In genomic region chr17:56934545-56935330, GRCm38 (mm10) we compare ENCODE assay signal across 9 mouse cellular contexts. TPM values are rescaled to one million over a fixed set of nuclear protein-coding genes. Genes with fewer than 3 reads are reported as not detected.
A peak's percentile ranks its signal among the peaks of the same experiment; 100 is the strongest.
DNase-seq lines count a peak whose midpoint lies in the region; ATAC-seq and TF ChIP-seq lines count a peak whose summit lies in the region.
"Had no signal": no experiment of that assay in that cellular context is flagged by ENCODE, and none has a peak within 500 bp of the region (broad histone marks: within the 10 kb centered on the region; RNA-seq: fewer than 3 reads in every experiment).

No protein-coding gene starts in this region.

- H3K4me2 ChIP-seq in hindbrain, embryonic 13.5 days: peak overlapping the region; percentile 88
- H3K4me2 ChIP-seq in liver, postnatal 0 days (ENCODE audit: low read depth, low read length): peak overlapping the region; percentile 100

- H3K27me3 ChIP-seq in heart, adult 2 months (ENCODE audit: control insufficient read depth, insufficient read depth, low read length): no peaks in the 10 kb centered on the region
- peaks cover 6% of the 10 kb centered on the region for H3K27me3 ChIP-seq in C2C12 (ENCODE audit: control insufficient read depth, insufficient read depth, insufficient read length)
- peaks cover 5% of the 10 kb centered on the region; the same call in 1 of the 2 replicates for H3K27me3 ChIP-seq in embryonic facial prominence, embryonic 10.5 days (replicated peaks; ENCODE audit: low read depth, poor library complexity, severe bottlenecking)
- H3K27me3 ChIP-seq in hindbrain, embryonic 13.5 days: peaks cover 14% of the 10 kb centered on the region; the same call in 1 of the 2 replicates
- H3K27me3 ChIP-seq in liver, postnatal 0 days (ENCODE audit: insufficient read depth, low read length): no peaks in the 10 kb centered on the region

- peak overlapping the region; percentile 73 for H3K27ac ChIP-seq in heart, adult 2 months
- H3K27ac ChIP-seq in embryonic facial prominence, embryonic 10.5 days (replicated peaks): peak overlapping the region; percentile 97
- peak overlapping the region; percentile 90 for H3K27ac ChIP-seq in hindbrain, embryonic 13.5 days
- peak overlapping the region; percentile 76 for H3K27ac ChIP-seq in liver, postnatal 0 days (ENCODE audit: low read depth)

- peaks cover 6% of the 10 kb centered on the region for H3K79me2 ChIP-seq in heart, adult 2 months (replicated peaks; ENCODE audit: control insufficient read depth, insufficient read depth, low read length)
- H3K79me2 ChIP-seq in C2C12 (ENCODE audit: control insufficient read depth, insufficient read depth): peaks cover 54% of the 10 kb centered on the region

- TF ChIP-seq EP300 in heart, adult 2 months (IDR thresholded peaks at IDR 0.05; ENCODE audit: insufficient read depth, low read depth, low read length): no peak
- no peak for TF ChIP-seq EP300 in liver, postnatal 0 days (IDR thresholded peaks at IDR 0.05; ENCODE audit: low read depth)

- no peak for TF ChIP-seq POLR2A in heart, adult 2 months (IDR thresholded peaks at IDR 0.05; ENCODE audit: insufficient read depth, low read depth, low read length)

- peaks cover 45% of the 10 kb centered on the region for H3K79me3 ChIP-seq in C2C12 (ENCODE audit: low read depth)

- peak overlapping the region; percentile 98 for H3K9ac ChIP-seq in heart, adult 2 months (ENCODE audit: low read depth, low read length)
- H3K9ac ChIP-seq in hindbrain, embryonic 13.5 days: peak overlapping the region; percentile 99
- peak overlapping the region; percentile 92 for H3K9ac ChIP-seq in liver, postnatal 0 days (replicated peaks)

- DNase-seq in heart, adult 2 months: no peak
- no peak for DNase-seq in heart, postnatal 10 days
- DNase-seq in embryonic facial prominence, embryonic 10.5 days (ENCODE audit: low spot score): no peak
- no peak for DNase-seq in liver, postnatal 0 days
- DNase-seq in right cerebral cortex, postnatal 10 days (ENCODE audit: low spot score in 2 of 2): peak; percentile 59 to 62
- DNase-seq in ovary, adult 18-20 months (ENCODE audit: low spot score): no peak

- intact Hi-C loops in heart, adult 2 months (cut with DNase I): loop anchor here (5.0 kb wide), 2 partner anchors 102 to 127 kb away; partner anchors contain the start of gene Rfx2
- intact Hi-C loops in heart, postnatal 10 days (cut with DNase I): loop anchor here (5.0 kb wide), 4 partner anchors 37 to 127 kb away; partner anchors contain the start of gene Rfx2

- no peaks in the 10 kb centered on the region for H3K36me3 ChIP-seq in heart, adult 2 months (ENCODE audit: control insufficient read depth, insufficient read depth, low read length)
- H3K36me3 ChIP-seq in C2C12 (ENCODE audit: control insufficient read depth, insufficient read depth): no peaks in the 10 kb centered on the region
- peaks cover 44% of the 10 kb centered on the region for H3K36me3 ChIP-seq in embryonic facial prominence, embryonic 10.5 days (replicated peaks)
- no peaks in the 10 kb centered on the region for H3K36me3 ChIP-seq in hindbrain, embryonic 13.5 days
- no peaks in the 10 kb centered on the region for H3K36me3 ChIP-seq in liver, postnatal 0 days (replicated peaks; ENCODE audit: insufficient read depth, low read length)

- H3K9me3 ChIP-seq in embryonic facial prominence, embryonic 10.5 days: 0 out of 2 replicates have a peak, but pooled peaks cover 2% of the 10 kb centered on the region
- no peaks in the 10 kb centered on the region for H3K9me3 ChIP-seq in hindbrain, embryonic 13.5 days
- H3K9me3 ChIP-seq in liver, postnatal 0 days (ENCODE audit: low read length): no peaks in the 10 kb centered on the region

- no peak for TF ChIP-seq CTCF in heart, adult 2 months (IDR thresholded peaks at IDR 0.05)
- no peak for TF ChIP-seq CTCF in C2C12 (IDR thresholded peaks at IDR 0.05; ENCODE audit: control insufficient read depth, insufficient read depth, insufficient read length)
- no peak for TF ChIP-seq CTCF in liver, postnatal 0 days (IDR thresholded peaks at IDR 0.05; ENCODE audit: low read depth)

- WGBS in heart, adult 2 months: 3% methylated on average over 34 of the region's 45 CpGs
- WGBS in embryonic facial prominence, embryonic 10.5 days: 1% methylated on average over 45 of the region's 45 CpGs
- 2% methylated on average over 45 of the region's 45 CpGs for WGBS in hindbrain, embryonic 13.5 days
- WGBS in liver, postnatal 0 days (ENCODE audit: insufficient replicate concordance): 6% methylated on average over 21 of the region's 45 CpGs

- no peaks in the 10 kb centered on the region; the same call in none of the 2 replicates for H3K4me1 ChIP-seq in heart, adult 2 months (ENCODE audit: control insufficient read depth, insufficient read depth, low read length)
- peaks cover 34% of the 10 kb centered on the region for H3K4me1 ChIP-seq in embryonic facial prominence, embryonic 10.5 days
- peaks cover 44% of the 10 kb centered on the region for H3K4me1 ChIP-seq in hindbrain, embryonic 13.5 days (replicated peaks)
- peaks cover 25% of the 10 kb centered on the region for H3K4me1 ChIP-seq in liver, postnatal 0 days (ENCODE audit: insufficient read depth)

- peak overlapping the region; percentile 99 for H3ac ChIP-seq in C2C12 (ENCODE audit: control insufficient read depth, insufficient read length, low read depth)

- peak overlapping the region; percentile 96 for H3K4me3 ChIP-seq in heart, adult 2 months
- peak overlapping the region; percentile 90 for H3K4me3 ChIP-seq in C2C12 (ENCODE audit: insufficient read depth, poor library complexity, severe bottlenecking)
- peak overlapping the region; percentile 94 for H3K4me3 ChIP-seq in embryonic facial prominence, embryonic 10.5 days
- peak overlapping the region; percentile 94 for H3K4me3 ChIP-seq in hindbrain, embryonic 13.5 days
- peak overlapping the region; percentile 91 for H3K4me3 ChIP-seq in liver, postnatal 0 days (ENCODE audit: low read depth, low read length)

- peak; percentile 64 for ATAC-seq in hindbrain, embryonic 13.5 days (ENCODE audit: low FRiP score)
- peak; percentile 61 for ATAC-seq in liver, postnatal 0 days

TF ChIP-seq in C2C12, 6 proteins besides CTCF, POLR2A, EP300 and RAD21:
- TF ChIP-seq USF1 (IDR thresholded peaks at IDR 0.05; ENCODE audit: low read depth) (no peak), FOSL1 (IDR thresholded peaks at IDR 0.05; ENCODE audit: insufficient read depth, low read length, poor library complexity, severe bottlenecking) (no peak), CEBPB (IDR thresholded peaks at IDR 0.05; ENCODE audit: low read depth) (no peak), MAX (IDR thresholded peaks at IDR 0.05) (no peak), MYOD1 (IDR thresholded peaks at IDR 0.05; ENCODE audit: control insufficient read depth, insufficient read length, low read depth) (no peak), MYOG (IDR thresholded peaks at IDR 0.05; ENCODE audit: control insufficient read depth, extremely low read depth, insufficient read length) (no peak)

RNA-seq across cellular contexts. Expression of gene Mllt1, which starts 0.5 kb away (rescaled TPM):
- 10 to 100 TPM; 25.3 to 27.2 TPM for total RNA-seq in heart, adult 2 months (2021)
- polyA plus RNA-seq in heart, adult 2 months (2012; rRNA removed): 27.2 and 31.4 TPM in 2 replicates
- 10 to 100 TPM; 28.3 to 30.8 TPM for total RNA-seq in heart, postnatal 10 days (2021)
- 38.9 TPM for polyA plus RNA-seq in C2C12 (2012; fragmentation: generic; extraction: Trizol)
- polyA plus RNA-seq in embryonic facial prominence, embryonic 10.5 days (2016; fragmentation: Nextera tagmentation; extraction: Ambion mirVana): 70.9 and 73.1 TPM in 2 replicates
- polyA plus RNA-seq in hindbrain, embryonic 13.5 days (2015; fragmentation: Nextera tagmentation; extraction: Ambion mirVana): 75.1 and 77.5 TPM in 2 replicates
- polyA plus RNA-seq in liver, postnatal 0 days (2015; fragmentation: Nextera tagmentation; extraction: Ambion mirVana): 4.6 and 4.8 TPM in 2 replicates

RNA-seq across cellular contexts. Expression of gene Acer1, which starts 47.2 kb away (rescaled TPM):
- total RNA-seq in heart, adult 2 months (2021): not detected
- not detected in 2 replicates for polyA plus RNA-seq in heart, adult 2 months (2012; rRNA removed)
- not detected for total RNA-seq in heart, postnatal 10 days (2021)
- polyA plus RNA-seq in C2C12 (2012; fragmentation: generic; extraction: Trizol): not detected
- not detected in 2 replicates for polyA plus RNA-seq in embryonic facial prominence, embryonic 10.5 days (2016; fragmentation: Nextera tagmentation; extraction: Ambion mirVana)
- not detected in 2 replicates for polyA plus RNA-seq in hindbrain, embryonic 13.5 days (2015; fragmentation: Nextera tagmentation; extraction: Ambion mirVana)
- not detected in 2 replicates for polyA plus RNA-seq in liver, postnatal 0 days (2015; fragmentation: Nextera tagmentation; extraction: Ambion mirVana)
- total RNA-seq: layer of hippocampus, postnatal 10 days had no signal

RNA-seq across cellular contexts. Expression of gene Clpp, which starts 55.4 kb away (rescaled TPM):
- total RNA-seq in heart, adult 2 months (2021): 10 to 100 TPM; 72.1 to 84.9 TPM
- 150 and 155 TPM in 2 replicates for polyA plus RNA-seq in heart, adult 2 months (2012; rRNA removed)
- 10 to 100 TPM; 60.1 to 60.6 TPM for total RNA-seq in heart, postnatal 10 days (2021)
- 153 TPM for polyA plus RNA-seq in C2C12 (2012; fragmentation: generic; extraction: Trizol)
- polyA plus RNA-seq in embryonic facial prominence, embryonic 10.5 days (2016; fragmentation: Nextera tagmentation; extraction: Ambion mirVana): 191 and 192 TPM in 2 replicates
- polyA plus RNA-seq in hindbrain, embryonic 13.5 days (2015; fragmentation: Nextera tagmentation; extraction: Ambion mirVana): 163 and 175 TPM in 2 replicates
- polyA plus RNA-seq in liver, postnatal 0 days (2015; fragmentation: Nextera tagmentation; extraction: Ambion mirVana): 68.2 and 71.3 TPM in 2 replicates

RNA-seq across cellular contexts. Expression of gene 1700061G19Rik, which starts 59.5 kb away (rescaled TPM):
- not detected for total RNA-seq in heart, adult 2 months (2021)
- 0.04 TPM in 1 of 2 replicates, not detected in the other for polyA plus RNA-seq in heart, adult 2 months (2012; rRNA removed)
- total RNA-seq in heart, postnatal 10 days (2021): under 1 TPM; 0.10 to 0.12 TPM
- polyA plus RNA-seq in C2C12 (2012; fragmentation: generic; extraction: Trizol): 0.02 TPM
- 0.44 and 0.52 TPM in 2 replicates for polyA plus RNA-seq in embryonic facial prominence, embryonic 10.5 days (2016; fragmentation: Nextera tagmentation; extraction: Ambion mirVana)
- 0.27 and 0.41 TPM in 2 replicates for polyA plus RNA-seq in hindbrain, embryonic 13.5 days (2015; fragmentation: Nextera tagmentation; extraction: Ambion mirVana)
- 0.04 TPM in 1 of 2 replicates, not detected in the other for polyA plus RNA-seq in liver, postnatal 0 days (2015; fragmentation: Nextera tagmentation; extraction: Ambion mirVana)

Comparison
In these comparisons a context has a peak if more than half of its experiments do, and no peak if none do; other contexts are left out.
1. DNase-seq: peak in right cerebral cortex, postnatal 10 days (2 of 2); none in heart, adult 2 months (0 of 2), heart, postnatal 10 days (0 of 2), embryonic facial prominence, embryonic 10.5 days (single experiment), liver, postnatal 0 days (single experiment) and ovary, adult 18-20 months (single experiment).
2. Peak in every context shown above with its lines, with median percentiles within 50 percentile points of each other: H3K27ac ChIP-seq, H3K4me3 ChIP-seq and H3K9ac ChIP-seq.